Mouse (Mus musculus): ENCODE data around the gene Rinl. TPM values are rescaled to one million over a fixed set of nuclear protein-coding genes. Genes with fewer than 3 reads are reported as not detected.
A peak's percentile ranks its signal among the peaks of the same experiment; 100 is the strongest.

The Rinl gene
- polyA plus RNA-seq, 1 experiment from 2014 or later: 7.0 TPM

DNA sequence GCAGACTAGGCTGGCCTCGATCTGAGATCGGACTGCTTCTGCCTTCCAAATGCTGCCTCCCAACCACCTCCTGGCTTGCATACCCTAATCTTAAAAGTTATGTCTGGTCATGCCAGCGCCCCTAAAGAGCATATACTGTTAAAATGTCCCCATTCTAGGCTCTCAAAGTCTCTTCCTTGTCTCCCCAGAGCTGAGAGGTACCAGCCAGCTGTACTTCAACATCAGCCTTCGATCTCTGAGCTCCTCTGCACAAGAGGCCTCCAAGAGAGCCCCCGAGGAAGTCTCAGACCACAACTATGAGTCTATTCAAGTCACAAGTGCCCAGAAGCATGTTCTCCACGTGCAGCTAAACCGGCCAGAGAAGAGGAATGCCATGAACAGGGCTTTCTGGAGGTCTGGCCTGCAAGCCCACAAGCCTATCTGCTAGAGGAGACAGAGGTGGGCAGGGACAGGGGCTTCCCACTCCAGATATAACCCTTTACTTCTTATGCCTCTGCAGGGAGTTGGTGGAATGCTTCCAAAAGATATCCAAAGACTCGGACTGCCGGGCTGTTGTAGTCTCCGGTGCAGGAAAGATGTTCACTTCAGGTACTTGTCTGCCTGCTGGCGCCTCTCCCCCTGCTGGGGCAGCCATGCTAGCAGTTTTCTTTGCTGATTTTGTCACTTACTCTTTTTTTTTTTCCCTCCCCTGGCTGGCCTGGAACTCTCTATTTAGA, 37.1 kb downstream of the Rinl start:
- H3K9me3 ChIP-seq (ENCODE audit: low read length): no peaks in the 10 kb centered on the region
- H3K9ac ChIP-seq (replicated peaks; ENCODE audit: low read length): peak overlapping the region; percentile 78
- WGBS: 60% methylated on average over 11 of the region's 11 CpGs
- ATAC-seq (ENCODE audit: low FRiP score, low TSS enrichment): no peak
- H3K4me1 ChIP-seq (ENCODE audit: insufficient read depth, low read length): peaks cover 7% of the 10 kb centered on the region
- peak overlapping the region; percentile 95 for H3K27ac ChIP-seq (ENCODE audit: low read length)
- H3K4me3 ChIP-seq (ENCODE audit: low read length): peak overlapping the region; percentile 60
- H3K27me3 ChIP-seq (ENCODE audit: insufficient read depth, low read length): no peaks in the 10 kb centered on the region
- H3K36me3 ChIP-seq (ENCODE audit: insufficient read depth, low read length): peaks cover 26% of the 10 kb centered on the region
- peak overlapping the region; percentile 62 for H3K4me2 ChIP-seq (replicated peaks; ENCODE audit: low read depth, low read length)

DNA sequence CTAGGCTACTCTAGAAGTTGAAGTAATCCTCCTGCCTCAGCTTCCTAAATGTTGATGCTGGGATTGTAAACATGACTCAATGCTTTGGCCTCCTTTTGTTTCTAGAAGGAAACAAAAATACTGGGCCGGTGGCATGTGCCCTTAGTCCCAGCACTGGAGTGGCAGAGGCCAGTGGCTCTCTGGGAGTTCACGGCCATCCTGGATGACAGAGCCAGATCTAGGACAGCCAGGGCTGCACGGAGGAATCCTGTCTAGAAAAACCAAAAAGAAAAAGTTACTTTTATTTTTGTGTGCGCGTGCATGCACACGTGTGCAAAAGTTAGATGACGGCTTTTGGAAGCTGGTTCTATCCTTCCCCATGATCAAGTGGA, 37.6 kb downstream of the Rinl start:
- H3K27me3 ChIP-seq (ENCODE audit: insufficient read depth, low read length): no peaks in the 10 kb centered on the region
- peaks cover 26% of the 10 kb centered on the region for H3K36me3 ChIP-seq (ENCODE audit: insufficient read depth, low read length)
- no peak overlapping the region for H3K9ac ChIP-seq (replicated peaks; ENCODE audit: low read length)
- peak overlapping the region; percentile 95 for H3K27ac ChIP-seq (ENCODE audit: low read length)
- ATAC-seq (ENCODE audit: low FRiP score, low TSS enrichment): no peak
- H3K9me3 ChIP-seq (ENCODE audit: low read length): no peaks in the 10 kb centered on the region
- H3K4me3 ChIP-seq (ENCODE audit: low read length): no peak overlapping the region
- H3K4me1 ChIP-seq (ENCODE audit: insufficient read depth, low read length): peaks cover 7% of the 10 kb centered on the region
- 94% methylated on average over 7 of the region's 7 CpGs for WGBS
- H3K4me2 ChIP-seq (replicated peaks; ENCODE audit: low read depth, low read length): peak overlapping the region; percentile 62; the same call in 1 of the 2 replicates

DNA sequence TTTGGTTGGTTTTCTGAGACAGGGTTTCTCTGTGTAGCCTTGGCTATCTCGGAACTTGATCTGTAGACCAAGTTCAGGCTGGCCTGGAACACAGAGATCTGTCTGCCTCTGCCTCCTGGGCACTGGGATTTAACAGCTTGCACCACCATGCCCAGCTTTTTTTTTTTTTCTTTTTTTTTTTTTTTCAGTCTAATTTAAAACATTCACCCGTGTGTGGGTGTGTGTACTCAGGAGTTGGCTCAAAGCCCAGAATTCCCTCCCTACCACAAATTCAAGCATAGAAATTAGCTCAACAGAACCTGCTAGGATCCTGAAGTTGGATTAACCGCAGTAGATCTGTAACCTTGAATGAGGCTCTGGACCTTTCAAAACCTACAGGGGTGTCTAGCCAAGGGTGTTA, 38.6 kb downstream of the Rinl start:
- Histone ChIP-seq H3K36me3 (ENCODE audit: insufficient read depth, low read length) (peaks cover 20% of the 10 kb centered on the region), H3K4me3 (ENCODE audit: low read length) (no peak overlapping the region), H3K4me2 (replicated peaks; ENCODE audit: low read depth, low read length) (no peak overlapping the region), H3K9me3 (ENCODE audit: low read length) (no peaks in the 10 kb centered on the region), H3K27me3 (ENCODE audit: insufficient read depth, low read length) (no peaks in the 10 kb centered on the region), H3K9ac (replicated peaks; ENCODE audit: low read length) (no peak overlapping the region), H3K4me1 (ENCODE audit: insufficient read depth, low read length) (peaks cover 7% of the 10 kb centered on the region; the same call in 1 of the 2 replicates), H3K27ac (ENCODE audit: low read length) (no peak overlapping the region)
- ATAC-seq (ENCODE audit: low FRiP score, low TSS enrichment): no peak
- 48% methylated on average over 3 of the region's 3 CpGs for WGBS

DNA sequence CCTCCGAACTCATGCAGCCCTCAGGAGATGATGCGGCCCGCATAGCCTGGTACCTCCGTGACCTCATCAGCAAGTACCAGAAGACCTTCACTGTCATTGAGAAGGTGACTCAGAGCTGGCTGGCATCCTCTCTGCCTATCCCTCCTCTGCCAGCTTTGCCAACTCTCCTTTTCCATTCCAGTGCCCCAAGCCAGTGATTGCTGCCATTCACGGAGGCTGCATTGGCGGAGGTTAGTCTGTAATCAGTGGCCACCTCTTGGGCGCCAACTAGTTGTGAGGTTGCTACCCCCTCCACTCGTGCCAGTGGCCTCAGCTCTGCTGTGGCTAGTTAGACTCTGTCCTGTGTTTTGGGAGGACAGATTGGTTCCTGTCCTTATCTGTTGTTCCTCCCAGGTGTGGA, 41.1 kb downstream of the Rinl start:
- Histone ChIP-seq H3K9me3 (ENCODE audit: low read length) (no peaks in the 10 kb centered on the region), H3K4me2 (replicated peaks; ENCODE audit: low read depth, low read length) (no peak overlapping the region), H3K27me3 (ENCODE audit: insufficient read depth, low read length) (no peaks in the 10 kb centered on the region), H3K27ac (ENCODE audit: low read length) (no peak overlapping the region), H3K4me1 (ENCODE audit: insufficient read depth, low read length) (peaks cover under 1% of the 10 kb centered on the region; the same call in 1 of the 2 replicates), H3K36me3 (ENCODE audit: insufficient read depth, low read length) (peaks cover 18% of the 10 kb centered on the region), H3K9ac (replicated peaks; ENCODE audit: low read length) (no peak overlapping the region), H3K4me3 (ENCODE audit: low read length) (no peak overlapping the region)
- no peak for ATAC-seq (ENCODE audit: low FRiP score, low TSS enrichment)
- WGBS: 96% methylated on average over 8 of the region's 8 CpGs

DNA sequence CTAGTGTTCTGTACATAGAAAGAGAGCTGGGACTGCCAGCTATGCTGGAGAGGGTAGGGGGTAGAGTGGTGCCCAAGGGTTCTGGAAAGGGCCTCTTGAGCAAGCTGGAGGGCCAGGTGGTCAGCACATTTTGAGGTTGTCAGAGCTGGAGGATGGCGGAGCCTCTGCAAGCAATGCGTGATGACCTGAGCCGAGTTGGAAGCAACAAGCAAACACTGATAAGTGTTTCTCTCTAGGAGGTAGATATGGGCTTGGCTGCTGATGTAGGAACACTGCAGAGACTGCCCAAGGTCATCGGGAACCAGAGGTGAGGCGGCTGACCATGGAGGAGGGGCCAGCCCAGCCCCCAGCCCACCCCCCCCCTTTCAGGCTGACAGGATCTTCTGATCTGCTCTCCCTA, 42.2 kb downstream of the Rinl start:
- H3K9ac ChIP-seq (replicated peaks; ENCODE audit: low read length): no peak overlapping the region
- H3K27me3 ChIP-seq (ENCODE audit: insufficient read depth, low read length): no peaks in the 10 kb centered on the region
- H3K27ac ChIP-seq (ENCODE audit: low read length): no peak overlapping the region
- H3K4me2 ChIP-seq (replicated peaks; ENCODE audit: low read depth, low read length): no peak overlapping the region
- no peak for ATAC-seq (ENCODE audit: low FRiP score, low TSS enrichment)
- H3K9me3 ChIP-seq (ENCODE audit: low read length): no peaks in the 10 kb centered on the region
- WGBS: 87% methylated on average over 5 of the region's 5 CpGs
- no peaks in the 10 kb centered on the region for H3K4me1 ChIP-seq (ENCODE audit: insufficient read depth, low read length)
- peaks cover 18% of the 10 kb centered on the region for H3K36me3 ChIP-seq (ENCODE audit: insufficient read depth, low read length)
- no peak overlapping the region for H3K4me3 ChIP-seq (ENCODE audit: low read length)

- Histone ChIP-seq H3K27me3 (ENCODE audit: insufficient read depth, low read length) (no peaks in the 10 kb centered on the region), H3K4me2 (replicated peaks; ENCODE audit: low read depth, low read length) (no peak overlapping the region)
- WGBS: 89% methylated on average over 17 of the region's 17 CpGs
Measured at GRCm38 (mm10) chr7:28831411-28832125, 42.8 kb downstream of the Rinl start.

GRCm38 (mm10) chr7:28832137-28832536, 43.4 kb downstream of the Rinl start:
- WGBS: 64% methylated on average over 6 of the region's 6 CpGs
- no peak for ATAC-seq (ENCODE audit: low FRiP score, low TSS enrichment)
- no peak overlapping the region for H3K27ac ChIP-seq (ENCODE audit: low read length)

More at GRCm38 (mm10) chr7:28831411-28832125, 42.8 kb downstream of the Rinl start:
- Histone ChIP-seq H3K9me3 (ENCODE audit: low read length) (no peaks in the 10 kb centered on the region), H3K27ac (ENCODE audit: low read length) (no peak overlapping the region), H3K9ac (replicated peaks; ENCODE audit: low read length) (no peak overlapping the region), H3K4me1 (ENCODE audit: insufficient read depth, low read length) (no peaks in the 10 kb centered on the region), H3K36me3 (ENCODE audit: insufficient read depth, low read length) (peaks cover 18% of the 10 kb centered on the region), H3K4me3 (ENCODE audit: low read length) (no peak overlapping the region)
- ATAC-seq (ENCODE audit: low FRiP score, low TSS enrichment): no peak

GRCm38 (mm10) chr7:28833723-28834347, 45.1 kb downstream of the Rinl start, which contains the start of gene Lgals4:
Gene Lgals4 (plus strand): TSS chr7:28833854.
- no peak for ATAC-seq (ENCODE audit: low FRiP score, low TSS enrichment)
- Histone ChIP-seq H3K9ac (replicated peaks; ENCODE audit: low read length) (no peak within 1 kb of the TSS), H3K9me3 (ENCODE audit: low read length) (no peaks in the 10 kb centered on the region), H3K36me3 (ENCODE audit: insufficient read depth, low read length) (peaks cover 18% of the 10 kb centered on the region), H3K4me3 (ENCODE audit: low read length) (no peak within 1 kb of the TSS), H3K4me2 (replicated peaks; ENCODE audit: low read depth, low read length) (no peak within 1 kb of the TSS), H3K27ac (ENCODE audit: low read length) (no peak within 1 kb of the TSS), H3K27me3 (ENCODE audit: insufficient read depth, low read length) (no peaks in the 10 kb centered on the region), H3K4me1 (ENCODE audit: insufficient read depth, low read length) (no peaks in the 10 kb centered on the region)
- WGBS: 88% methylated on average over 6 of the region's 6 CpGs

More at GRCm38 (mm10) chr7:28832137-28832536, 43.4 kb downstream of the Rinl start:
- Histone ChIP-seq H3K9me3 (ENCODE audit: low read length) (no peaks in the 10 kb centered on the region), H3K4me3 (ENCODE audit: low read length) (no peak overlapping the region), H3K4me1 (ENCODE audit: insufficient read depth, low read length) (no peaks in the 10 kb centered on the region), H3K36me3 (ENCODE audit: insufficient read depth, low read length) (peaks cover 18% of the 10 kb centered on the region), H3K9ac (replicated peaks; ENCODE audit: low read length) (no peak overlapping the region), H3K4me2 (replicated peaks; ENCODE audit: low read depth, low read length) (no peak overlapping the region), H3K27me3 (ENCODE audit: insufficient read depth, low read length) (no peaks in the 10 kb centered on the region)

GRCm38 (mm10) chr7:28836936-28837335, 48.2 kb downstream of the Rinl start:
- 80% methylated on average over 5 of the region's 5 CpGs for WGBS
- Histone ChIP-seq H3K4me1 (ENCODE audit: insufficient read depth, low read length) (no peaks in the 10 kb centered on the region), H3K27me3 (ENCODE audit: insufficient read depth, low read length) (no peaks in the 10 kb centered on the region), H3K27ac (ENCODE audit: low read length) (no peak overlapping the region), H3K4me3 (ENCODE audit: low read length) (no peak overlapping the region), H3K9ac (replicated peaks; ENCODE audit: low read length) (no peak overlapping the region), H3K36me3 (ENCODE audit: insufficient read depth, low read length) (no peaks in the 10 kb centered on the region), H3K9me3 (ENCODE audit: low read length) (no peaks in the 10 kb centered on the region), H3K4me2 (replicated peaks; ENCODE audit: low read depth, low read length) (no peak overlapping the region)
- ATAC-seq (ENCODE audit: low FRiP score, low TSS enrichment): no peak

Measured in kidney, embryonic 16.5 days (tissue).